Mouse (Mus musculus) ES-Bruce4 (cell line): ENCODE results near the gene Kif18a. TPM values are rescaled to one million over a fixed set of nuclear protein-coding genes. Genes with fewer than 3 reads are reported as not detected.

ENCODE experiments used
- H3K27ac ChIP-seq: 2 replicates; pipeline ENCODE4 v1.5.1; 2012; ENCODE audit warnings: low read length, inconsistent platforms; ENCODE audit not compliant: insufficient read depth
- H3K27me3 ChIP-seq: 2 replicates; pipeline ENCODE4 v1.6.1; 2012; ENCODE audit warnings: mild to moderate bottlenecking, low read length, inconsistent platforms; ENCODE audit not compliant: control insufficient read depth, poor library complexity, insufficient read depth, severe bottlenecking
- H3K36me3 ChIP-seq: 2 replicates; pipeline ENCODE4 v1.6.1; 2012; ENCODE audit warnings: inconsistent platforms, mild to moderate bottlenecking, low read length, moderate library complexity; ENCODE audit not compliant: control insufficient read depth, poor library complexity, insufficient read depth, severe bottlenecking
- H3K4me1 ChIP-seq: one replicate; pipeline ENCODE4 v1.8.1; 2011; ENCODE audit warnings: low read length; ENCODE audit not compliant: control insufficient read depth, insufficient read depth
- H3K4me3 ChIP-seq: 2 replicates; pipeline ENCODE4 v1.5.1; 2011; ENCODE audit warnings: low read depth, mild to moderate bottlenecking, low read length
- H3K9ac ChIP-seq: 2 replicates; pipeline ENCODE4 v1.6.1; 2012; ENCODE audit warnings: low read depth, mild to moderate bottlenecking, inconsistent platforms; ENCODE audit not compliant: poor library complexity, severe bottlenecking
- H3K9me3 ChIP-seq: replicated peaks from 2 replicates; pipeline ENCODE4 v1.6.1; 2012; ENCODE audit warnings: mild to moderate bottlenecking, low read length, inconsistent platforms; ENCODE audit not compliant: control insufficient read depth, poor library complexity, insufficient read depth, severe bottlenecking
- CTCF ChIP-seq: IDR thresholded peaks from one replicate; pipeline ENCODE4 v1.8.1; 2011; ENCODE audit warnings: low read depth, low read length
- EP300 ChIP-seq: IDR thresholded peaks from 2 replicates; pipeline ENCODE4 v1.6.1; 2011; ENCODE audit warnings: low read depth, low read length; ENCODE audit not compliant: insufficient read depth
- POLR2A ChIP-seq: IDR thresholded peaks from one replicate; pipeline ENCODE4 v1.8.1; 2011; ENCODE audit warnings: low read length; ENCODE audit not compliant: insufficient read depth
- polyA plus RNA-seq: library from polyadenylated mRNA; stranded (reverse); fragments of >200 nt; gene quantifications from 2 replicates; pipeline ENCODE4 v1.2.4, GENCODE M21; 2011; ENCODE audit warnings: low read depth; ENCODE audit not compliant: missing spikeins, insufficient read depth, insufficient read length

The Kif18a gene
- polyA plus RNA-seq, 1 experiment = 49.9 TPM

DNA sequence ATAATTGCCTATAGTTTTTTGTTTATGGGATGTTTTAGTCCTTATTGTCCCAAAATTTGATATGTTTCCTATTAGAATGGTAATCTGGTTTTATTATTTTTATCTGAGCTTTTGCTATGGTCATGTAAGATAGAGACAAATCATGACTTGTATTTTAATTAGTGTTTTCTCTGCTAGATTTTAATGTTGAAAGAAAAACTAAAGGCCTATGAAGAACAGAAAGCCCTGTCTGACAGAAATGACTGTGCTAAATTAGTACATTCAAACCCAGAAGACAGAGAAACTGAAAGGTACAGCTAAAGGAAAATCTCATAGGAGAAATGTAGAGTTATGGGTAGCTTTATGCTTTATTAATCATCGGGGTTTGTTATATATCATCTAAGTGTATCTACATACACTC lies 17.6 kb downstream of the Kif18a start:
- no peak overlapping the region for H3K4me3 ChIP-seq
- no peaks in the 10 kb centered on the region for H3K9me3 ChIP-seq
- H3K27me3 ChIP-seq = no peaks in the 10 kb centered on the region
- H3K36me3 ChIP-seq = peaks cover 18% of the 10 kb centered on the region
- no peak overlapping the region for H3K27ac ChIP-seq
- TF ChIP-seq EP300 (no peak), CTCF (no peak), POLR2A (no peak)
- H3K9ac ChIP-seq = no peak overlapping the region
- no peaks in the 10 kb centered on the region for H3K4me1 ChIP-seq

DNA sequence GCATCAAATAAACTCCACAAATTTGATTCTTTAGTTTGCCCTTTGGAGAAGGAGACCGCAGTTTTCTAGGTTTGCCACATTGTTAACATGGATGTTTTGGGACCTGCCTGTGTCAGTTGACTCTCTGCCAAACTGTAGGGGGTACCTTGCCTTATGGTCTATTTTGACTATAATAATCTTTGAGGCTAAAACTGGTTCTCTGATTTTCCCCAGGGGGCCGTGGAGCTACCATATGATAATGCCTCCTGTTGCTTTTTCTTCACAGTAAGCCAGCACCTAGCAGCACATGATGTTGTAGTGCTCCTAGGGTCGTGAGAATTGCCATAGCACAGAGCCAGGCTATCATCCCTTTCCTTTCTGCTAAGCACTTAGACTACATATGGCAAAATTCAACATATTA lies 21.7 kb downstream of the Kif18a start:
- H3K9me3 ChIP-seq = no peaks in the 10 kb centered on the region
- no peaks in the 10 kb centered on the region for H3K27me3 ChIP-seq
- no peak for TF ChIP-seq CTCF
- peaks cover 10% of the 10 kb centered on the region for H3K36me3 ChIP-seq
- H3K27ac ChIP-seq = no peak overlapping the region
- H3K9ac ChIP-seq = no peak overlapping the region
- H3K4me1 ChIP-seq = no peaks in the 10 kb centered on the region
- no peak overlapping the region for H3K4me3 ChIP-seq

DNA sequence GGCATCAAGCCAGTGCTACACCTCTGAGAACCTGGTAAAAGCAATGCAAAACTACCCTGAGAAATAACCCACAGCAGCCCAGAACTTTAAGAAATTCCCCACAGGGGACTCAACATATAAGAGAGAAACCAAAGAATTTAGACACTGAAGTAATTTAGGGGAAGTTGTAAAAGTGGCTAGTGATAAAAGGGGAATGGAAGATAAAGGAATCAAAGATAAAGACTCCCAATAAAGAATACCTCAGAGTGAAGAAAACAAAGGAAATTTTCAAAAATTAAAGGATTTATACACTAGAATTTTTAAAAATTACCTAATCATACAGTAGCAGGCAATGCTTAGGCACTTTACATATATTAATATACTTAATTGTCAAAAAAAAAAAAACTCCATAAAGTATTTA lies 23.1 kb downstream of the Kif18a start:
- Histone ChIP-seq H3K4me1 (no peaks in the 10 kb centered on the region), H3K27ac (no peak overlapping the region), H3K9me3 (no peaks in the 10 kb centered on the region), H3K27me3 (no peaks in the 10 kb centered on the region), H3K4me3 (no peak overlapping the region), H3K36me3 (peaks cover 14% of the 10 kb centered on the region), H3K9ac (no peak overlapping the region)
- TF ChIP-seq CTCF (no peak), POLR2A (no peak), EP300 (no peak)

DNA sequence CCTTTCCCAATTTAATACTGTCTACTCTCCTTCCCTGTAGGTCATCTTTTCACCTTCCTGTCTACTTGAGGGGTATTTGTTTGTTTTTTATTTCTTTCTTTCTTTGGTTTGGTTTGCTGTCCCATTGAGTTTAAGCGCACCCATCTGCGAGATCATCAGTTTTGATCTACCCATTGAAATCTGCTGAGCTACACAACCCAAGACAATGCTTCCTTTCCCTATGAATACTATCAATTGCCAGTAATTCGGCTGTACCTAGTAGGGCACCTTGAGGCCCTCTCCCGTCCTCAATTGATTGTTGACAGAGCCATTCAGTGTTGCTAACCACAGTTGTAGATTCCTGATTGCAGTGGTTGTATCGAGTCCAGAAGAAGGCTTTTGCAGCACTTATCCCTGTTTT lies 30.8 kb downstream of the Kif18a start:
- H3K27ac ChIP-seq = peak overlapping the region; percentile 72; the same call in 1 of the 2 replicates
- H3K27me3 ChIP-seq = no peaks in the 10 kb centered on the region
- H3K9me3 ChIP-seq = no peaks in the 10 kb centered on the region
- H3K9ac ChIP-seq = no peak overlapping the region
- no peaks in the 10 kb centered on the region for H3K4me1 ChIP-seq
- TF ChIP-seq EP300 (no peak), POLR2A (no peak), CTCF (no peak)
- peaks cover 35% of the 10 kb centered on the region for H3K36me3 ChIP-seq
- H3K4me3 ChIP-seq = no peak overlapping the region

DNA sequence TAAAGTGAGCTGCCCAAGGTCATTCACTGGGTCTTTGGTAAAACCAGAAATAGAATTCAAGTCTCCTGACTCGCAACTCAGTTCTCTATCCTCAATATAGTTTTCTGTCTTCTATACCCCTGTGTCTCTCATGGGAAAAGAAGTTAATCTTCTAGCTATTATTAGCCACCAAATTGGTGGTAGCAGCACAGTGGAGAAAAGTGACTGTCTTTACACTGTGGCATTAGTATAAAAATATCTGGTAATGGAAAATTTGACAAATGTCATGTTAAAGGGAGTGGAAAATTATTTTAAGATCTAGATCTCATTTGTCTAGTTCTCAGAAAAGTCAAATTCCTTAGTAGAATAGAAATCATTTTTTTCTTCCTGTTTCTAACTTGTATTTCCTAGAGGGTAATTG lies 51.3 kb downstream of the Kif18a start:
- Histone ChIP-seq H3K27me3 (no peaks in the 10 kb centered on the region), H3K9me3 (no peaks in the 10 kb centered on the region), H3K27ac (no peak overlapping the region), H3K9ac (no peak overlapping the region), H3K4me3 (no peak overlapping the region), H3K36me3 (peaks cover 7% of the 10 kb centered on the region), H3K4me1 (no peaks in the 10 kb centered on the region)
- no peak for TF ChIP-seq POLR2A
- TF ChIP-seq CTCF = no peak
- no peak for TF ChIP-seq EP300

DNA sequence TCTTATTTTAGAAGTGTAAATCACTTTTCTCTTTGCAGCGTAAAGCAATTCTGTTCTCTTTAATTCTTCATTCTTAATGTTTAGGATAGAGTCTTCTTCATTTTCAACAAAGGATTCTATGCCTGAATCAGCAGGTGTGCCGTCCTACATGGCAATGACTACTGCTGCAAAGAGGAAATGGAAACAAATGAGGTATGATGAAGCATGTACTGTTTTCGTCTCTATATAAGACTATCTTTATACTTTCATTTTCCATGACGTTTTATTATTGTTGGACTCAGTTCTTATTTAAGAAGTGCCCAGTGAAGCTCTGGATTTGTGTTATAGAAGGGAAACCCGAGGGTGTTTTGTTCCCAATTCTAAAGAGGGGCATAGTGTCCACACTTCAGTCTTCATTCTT lies 53.7 kb downstream of the Kif18a start:
- H3K9me3 ChIP-seq = no peaks in the 10 kb centered on the region
- no peaks in the 10 kb centered on the region for H3K4me1 ChIP-seq
- peaks cover 11% of the 10 kb centered on the region for H3K36me3 ChIP-seq
- H3K9ac ChIP-seq = no peak overlapping the region
- TF ChIP-seq EP300 (no peak), CTCF (no peak), POLR2A (no peak)
- H3K4me3 ChIP-seq = no peak overlapping the region
- H3K27ac ChIP-seq = no peak overlapping the region
- H3K27me3 ChIP-seq = no peaks in the 10 kb centered on the region

DNA sequence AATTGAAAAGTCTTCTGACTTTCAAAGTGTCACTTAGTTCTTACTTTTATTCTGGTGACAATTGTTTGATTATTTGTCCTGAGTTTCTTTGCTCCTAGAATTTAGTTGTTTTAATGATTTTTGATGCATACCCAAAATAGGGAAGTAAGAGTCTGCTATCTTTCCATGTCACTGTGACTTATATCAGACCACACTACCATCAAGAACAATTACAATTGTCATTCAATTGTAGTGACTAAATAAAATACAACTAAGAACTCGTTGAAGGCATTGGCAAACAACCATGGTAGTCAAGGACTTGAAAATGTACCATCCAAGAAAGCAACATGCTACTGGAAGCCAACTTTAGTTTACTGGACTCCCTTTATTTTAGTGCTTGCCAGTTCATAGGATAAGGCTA lies 55.2 kb downstream of the Kif18a start:
- TF ChIP-seq CTCF (no peak), POLR2A (no peak), EP300 (no peak)
- Histone ChIP-seq H3K4me3 (no peak overlapping the region), H3K4me1 (no peaks in the 10 kb centered on the region), H3K27ac (no peak overlapping the region), H3K36me3 (peaks cover 8% of the 10 kb centered on the region), H3K9ac (no peak overlapping the region), H3K9me3 (no peaks in the 10 kb centered on the region), H3K27me3 (no peaks in the 10 kb centered on the region)
